Mouse (Mus musculus) left cerebral cortex, adult 9 months (tissue): Measurements from ENCODE around the gene Got2.

Source experiments
- DNase-seq, 2 experiments: peaks; one replicate each; pipeline ENCODE4 v3.0.0; 2022; ENCODE audit warnings: low spot score in 2 of 2

Got2 gene

GRCm38 (mm10) chr8:95821266-95821665 lies 67.1 kb downstream of the Got2 start:
- no peak for DNase-seq

- DNase-seq: no peak
Measured at GRCm38 (mm10) chr8:95818211-95818610, 70.1 kb downstream of the Got2 start.

- DNase-seq: no peak
Measured at GRCm38 (mm10) chr8:95817597-95817996, 70.8 kb downstream of the Got2 start.

- DNase-seq: no peak
Measured at GRCm38 (mm10) chr8:95816044-95816708, 72.2 kb downstream of the Got2 start.
